Mouse (Mus musculus): ENCODE results near the gene Insig1. TPM values are rescaled to one million over a fixed set of nuclear protein-coding genes. Genes with fewer than 3 reads are reported as not detected.
A peak's percentile ranks its signal among the peaks of the same experiment; 100 is the strongest.

Gene Insig1
- 87.8 and 97.1 TPM in 2 replicates for polyA plus RNA-seq (2015; fragmentation: Nextera tagmentation; extraction: Ambion mirVana)

- H3K27me3 ChIP-seq, result no peaks in the 10 kb centered on the region
- no peaks in the 10 kb centered on the region for H3K9me3 ChIP-seq
- peak within 1 kb of the TSS; percentile 98 for H3K27ac ChIP-seq
- H3K36me3 ChIP-seq, result peaks cover 29% of the 10 kb centered on the region
- peak within 1 kb of the TSS; percentile 87 for H3K4me3 ChIP-seq (replicated peaks)
- ATAC-seq, result peak; percentile 92
- peak within 1 kb of the TSS; percentile 99 for H3K4me2 ChIP-seq (replicated peaks)
- H3K9ac ChIP-seq (replicated peaks), result peak within 1 kb of the TSS; percentile 92
- H3K4me1 ChIP-seq (replicated peaks), result peaks cover 44% of the 10 kb centered on the region
- WGBS, result under 1% methylated on average over 59 of the region's 64 CpGs
These were observed at the start of gene Insig1 for GRCm38 (mm10) chr5:28070828-28071455. Gene Insig1 (plus strand): TSS chr5:28071363.

- H3K4me2 ChIP-seq (replicated peaks), result no peak overlapping the region
- H3K36me3 ChIP-seq, result no peaks in the 10 kb centered on the region
- no peak overlapping the region for H3K4me3 ChIP-seq (replicated peaks)
- no peak overlapping the region for H3K9ac ChIP-seq (replicated peaks)
- peaks cover 3% of the 10 kb centered on the region; the same call in 1 of the 2 replicates for H3K9me3 ChIP-seq
- H3K27me3 ChIP-seq, result no peaks in the 10 kb centered on the region
- no peak for ATAC-seq
- 46% methylated on average over 2 of the region's 2 CpGs for WGBS
- H3K4me1 ChIP-seq (replicated peaks), result no peaks in the 10 kb centered on the region
- H3K27ac ChIP-seq, result no peak overlapping the region
These were observed 47.7 kb upstream of the Insig1 start for GRCm38 (mm10) chr5:28023452-28023851.

GRCm38 (mm10) chr5:28031577-28032236 lies 39.5 kb upstream of the Insig1 start:
- H3K4me1 ChIP-seq (replicated peaks), result no peaks in the 10 kb centered on the region
- H3K27ac ChIP-seq, result no peak overlapping the region
- H3K9me3 ChIP-seq, result no peaks in the 10 kb centered on the region
- 84% methylated on average over 3 of the region's 3 CpGs for WGBS
- H3K4me3 ChIP-seq (replicated peaks), result no peak overlapping the region
- no peak overlapping the region for H3K9ac ChIP-seq (replicated peaks)
- ATAC-seq, result no peak
- H3K27me3 ChIP-seq, result no peaks in the 10 kb centered on the region
- H3K4me2 ChIP-seq (replicated peaks), result no peak overlapping the region
- no peaks in the 10 kb centered on the region for H3K36me3 ChIP-seq

- H3K36me3 ChIP-seq, result no peaks in the 10 kb centered on the region
- no peak overlapping the region for H3K4me2 ChIP-seq (replicated peaks)
- no peak overlapping the region for H3K4me3 ChIP-seq (replicated peaks)
These were observed 38.3 kb upstream of the Insig1 start for GRCm38 (mm10) chr5:28032866-28033265.

GRCm38 (mm10) chr5:28033281-28033680 lies 37.9 kb upstream of the Insig1 start:
- Histone ChIP-seq H3K4me1 (replicated peaks) (peaks cover 8% of the 10 kb centered on the region; the same call in 1 of the 2 replicates), H3K4me2 (replicated peaks) (no peak overlapping the region), H3K36me3 (no peaks in the 10 kb centered on the region), H3K4me3 (replicated peaks) (no peak overlapping the region), H3K27me3 (no peaks in the 10 kb centered on the region), H3K9me3 (no peaks in the 10 kb centered on the region), H3K27ac (no peak overlapping the region), H3K9ac (replicated peaks) (no peak overlapping the region)
- ATAC-seq, result no peak
- 90% methylated on average over 5 of the region's 5 CpGs for WGBS

More at GRCm38 (mm10) chr5:28032866-28033265, 38.3 kb upstream of the Insig1 start:
- H3K9me3 ChIP-seq, result no peaks in the 10 kb centered on the region
- no peak overlapping the region for H3K27ac ChIP-seq
- H3K4me1 ChIP-seq (replicated peaks), result peaks cover 4% of the 10 kb centered on the region; the same call in 1 of the 2 replicates
- WGBS, result 92% methylated on average over 10 of the region's 10 CpGs
- ATAC-seq, result no peak
- H3K27me3 ChIP-seq, result no peaks in the 10 kb centered on the region
- no peak overlapping the region for H3K9ac ChIP-seq (replicated peaks)

GRCm38 (mm10) chr5:28033826-28034225 lies 37.3 kb upstream of the Insig1 start:
- H3K9me3 ChIP-seq, result no peaks in the 10 kb centered on the region
- no peak for ATAC-seq
- peaks cover 8% of the 10 kb centered on the region; the same call in 1 of the 2 replicates for H3K4me1 ChIP-seq (replicated peaks)
- no peaks in the 10 kb centered on the region for H3K27me3 ChIP-seq
- no peak overlapping the region for H3K4me3 ChIP-seq (replicated peaks)
- no peak overlapping the region for H3K9ac ChIP-seq (replicated peaks)
- H3K36me3 ChIP-seq, result no peaks in the 10 kb centered on the region
- WGBS, result 91% methylated on average over 5 of the region's 5 CpGs
- no peak overlapping the region for H3K4me2 ChIP-seq (replicated peaks)
- no peak overlapping the region for H3K27ac ChIP-seq

GRCm38 (mm10) chr5:28036011-28036410 lies 35.2 kb upstream of the Insig1 start:
- WGBS, result 73% methylated on average over 1 of the region's 1 CpGs
- Histone ChIP-seq H3K4me2 (replicated peaks) (no peak overlapping the region), H3K27ac (no peak overlapping the region), H3K36me3 (no peaks in the 10 kb centered on the region), H3K4me1 (replicated peaks) (peaks cover 8% of the 10 kb centered on the region; the same call in 1 of the 2 replicates), H3K27me3 (no peaks in the 10 kb centered on the region), H3K4me3 (replicated peaks) (no peak overlapping the region), H3K9ac (replicated peaks) (no peak overlapping the region), H3K9me3 (no peaks in the 10 kb centered on the region)
- no peak for ATAC-seq

GRCm38 (mm10) chr5:28036518-28036917 lies 34.6 kb upstream of the Insig1 start:
- ATAC-seq, result no peak
- no peaks in the 10 kb centered on the region for H3K9me3 ChIP-seq
- 100% methylated on average over 1 of the region's 1 CpGs for WGBS
- no peak overlapping the region for H3K4me3 ChIP-seq (replicated peaks)
- no peaks in the 10 kb centered on the region for H3K27me3 ChIP-seq
- H3K27ac ChIP-seq, result no peak overlapping the region
- peaks cover 8% of the 10 kb centered on the region; the same call in 1 of the 2 replicates for H3K4me1 ChIP-seq (replicated peaks)
- H3K9ac ChIP-seq (replicated peaks), result no peak overlapping the region
- H3K4me2 ChIP-seq (replicated peaks), result no peak overlapping the region
- H3K36me3 ChIP-seq, result no peaks in the 10 kb centered on the region

GRCm38 (mm10) chr5:28037172-28037591 lies 34.0 kb upstream of the Insig1 start:
- Histone ChIP-seq H3K9ac (replicated peaks) (no peak overlapping the region), H3K4me3 (replicated peaks) (no peak overlapping the region), H3K4me2 (replicated peaks) (no peak overlapping the region), H3K27ac (no peak overlapping the region), H3K36me3 (no peaks in the 10 kb centered on the region), H3K27me3 (no peaks in the 10 kb centered on the region), H3K9me3 (no peaks in the 10 kb centered on the region), H3K4me1 (replicated peaks) (peaks cover 8% of the 10 kb centered on the region; the same call in 1 of the 2 replicates)
- 47% methylated on average over 3 of the region's 3 CpGs for WGBS
- ATAC-seq, result no peak

- no peak overlapping the region for H3K9ac ChIP-seq (replicated peaks)
- ATAC-seq, result no peak
- no peaks in the 10 kb centered on the region for H3K27me3 ChIP-seq
- H3K36me3 ChIP-seq, result no peaks in the 10 kb centered on the region
- no peak overlapping the region for H3K4me2 ChIP-seq (replicated peaks)
- no peak overlapping the region for H3K4me3 ChIP-seq (replicated peaks)
- no peaks in the 10 kb centered on the region for H3K9me3 ChIP-seq
- H3K4me1 ChIP-seq (replicated peaks), result peaks cover 8% of the 10 kb centered on the region; the same call in 1 of the 2 replicates
- no peak overlapping the region for H3K27ac ChIP-seq
- WGBS, result 71% methylated on average over 5 of the region's 5 CpGs
These were observed 33.5 kb upstream of the Insig1 start for GRCm38 (mm10) chr5:28037639-28038038.

- no peaks in the 10 kb centered on the region for H3K9me3 ChIP-seq
- no peak for ATAC-seq
- 50% methylated on average over 2 of the region's 2 CpGs for WGBS
- H3K4me3 ChIP-seq (replicated peaks), result no peak overlapping the region
- no peak overlapping the region for H3K9ac ChIP-seq (replicated peaks)
- no peaks in the 10 kb centered on the region for H3K27me3 ChIP-seq
- H3K27ac ChIP-seq, result no peak overlapping the region
- no peak overlapping the region for H3K4me2 ChIP-seq (replicated peaks)
- H3K4me1 ChIP-seq (replicated peaks), result peaks cover 8% of the 10 kb centered on the region; the same call in 1 of the 2 replicates
- H3K36me3 ChIP-seq, result no peaks in the 10 kb centered on the region
These were observed 33.0 kb upstream of the Insig1 start for GRCm38 (mm10) chr5:28038115-28038514.

Measured in midbrain, embryonic 13.5 days (tissue).